ENCODE assay signal across 17 mouse cellular contexts in genomic region chr7:99174006-99174405, GRCm38 (mm10). TPM values are rescaled to one million over a fixed set of nuclear protein-coding genes. Genes with fewer than 3 reads are reported as not detected.
DNase-seq lines count a peak whose midpoint lies in the region; ATAC-seq lines count a peak whose summit lies in the region.
"Had no signal": no experiment of that assay in that cellular context is flagged by ENCODE, and none has a peak within 500 bp of the region (broad histone marks: within the 10 kb centered on the region; RNA-seq: fewer than 3 reads in every experiment).

No protein-coding gene starts in this region.

- intact Hi-C loops in left cerebral cortex, postnatal 4 days (cut with DNase I) = no loop called here

- DNase-seq in cerebellum, postnatal 10 days = peak; percentile 49 to 56
- no peak for DNase-seq in cerebellum, postnatal 25 days
- DNase-seq in left cerebral cortex, postnatal 4 days = peak; percentile 15
- no peak for DNase-seq in left cerebral cortex, adult 8-10 months (ENCODE audit: low spot score in 2 of 2)
- peak; percentile 3 to 16 for DNase-seq in lung, postnatal 4 days
- no peak for DNase-seq in lung, postnatal 36 days
- DNase-seq in forebrain, embryonic 14.5 days (ENCODE audit: low spot score) = no peak
- DNase-seq: adrenal gland, postnatal 10 days; cerebellum, adult 2 months; forebrain, postnatal 0 days; gastrocnemius, postnatal 14 days; heart, postnatal 36 days had no signal

- WGBS in forebrain, embryonic 14.5 days = 80% methylated on average over 4 of the region's 4 CpGs

- H3K4me1 ChIP-seq in forebrain, embryonic 14.5 days (ENCODE audit: control insufficient read depth, insufficient read depth, low read length) = no peaks in the 10 kb centered on the region
- H3K4me1 ChIP-seq: forebrain, embryonic 12.5 days; hindbrain, embryonic 12.5 days had no signal

- no peak overlapping the region for H3K27ac ChIP-seq in forebrain, embryonic 14.5 days (ENCODE audit: low read depth, low read length)
- H3K27ac ChIP-seq: embryonic facial prominence, embryonic 13.5 days; forebrain, embryonic 12.5 days; heart, embryonic 13.5 days; hindbrain, embryonic 12.5 days had no signal

- no peak for ATAC-seq in forebrain, embryonic 14.5 days
- ATAC-seq: forebrain, postnatal 0 days; hindbrain, embryonic 16.5 days had no signal

- H3K9me3 ChIP-seq in forebrain, embryonic 14.5 days (replicated peaks; ENCODE audit: control insufficient read depth, low read length) = no peaks in the 10 kb centered on the region
- H3K9me3 ChIP-seq: embryonic facial prominence, embryonic 13.5 days; forebrain, embryonic 12.5 days; heart, embryonic 13.5 days; hindbrain, embryonic 12.5 days had no signal

- no peak overlapping the region for H3K4me2 ChIP-seq in forebrain, embryonic 14.5 days (ENCODE audit: low read length)
- H3K4me2 ChIP-seq: embryonic facial prominence, embryonic 13.5 days; forebrain, embryonic 12.5 days; heart, embryonic 13.5 days; hindbrain, embryonic 12.5 days had no signal

- H3K36me3 ChIP-seq in forebrain, embryonic 14.5 days (ENCODE audit: control insufficient read depth, insufficient read depth, low read length) = no peaks in the 10 kb centered on the region
- H3K36me3 ChIP-seq: embryonic facial prominence, embryonic 13.5 days; forebrain, embryonic 12.5 days; heart, embryonic 13.5 days; hindbrain, embryonic 12.5 days had no signal

- no peaks in the 10 kb centered on the region for H3K27me3 ChIP-seq in forebrain, embryonic 14.5 days (replicated peaks; ENCODE audit: control insufficient read depth, insufficient read depth, low read length)
- H3K27me3 ChIP-seq: embryonic facial prominence, embryonic 13.5 days; forebrain, embryonic 12.5 days; hindbrain, embryonic 12.5 days had no signal

- no peak overlapping the region for H3K9ac ChIP-seq in forebrain, embryonic 14.5 days (ENCODE audit: low read length)
- H3K9ac ChIP-seq: embryonic facial prominence, embryonic 13.5 days; forebrain, embryonic 12.5 days; forebrain, postnatal 0 days; heart, embryonic 13.5 days; hindbrain, embryonic 12.5 days had no signal

- H3K4me3 ChIP-seq in forebrain, embryonic 14.5 days (ENCODE audit: low read depth, low read length) = no peak overlapping the region
- H3K4me3 ChIP-seq: embryonic facial prominence, embryonic 13.5 days; forebrain, embryonic 12.5 days; heart, embryonic 13.5 days; hindbrain, embryonic 12.5 days had no signal

RNA-seq across cellular contexts. Expression of gene Dgat2, which starts 8.5 kb away (rescaled TPM):
- 10 to 100 TPM; 31.9 to 37.2 TPM for total RNA-seq in left cerebral cortex, postnatal 4 days (2021)
- 10 to 100 TPM; 78.4 to 92.7 (median 82.3) TPM for total RNA-seq in left cerebral cortex, adult 8-10 months (2022)
- 11.9 and 14.9 TPM in 2 replicates for polyA plus RNA-seq in forebrain, embryonic 14.5 days (2014; fragmentation: Nextera tagmentation; extraction: Ambion mirVana)

RNA-seq across cellular contexts. Expression of gene Uvrag, which starts 33.1 kb away (rescaled TPM):
- 10 to 100 TPM; 36.3 to 37.4 TPM for total RNA-seq in left cerebral cortex, postnatal 4 days (2021)
- 10 to 100 TPM; 53.5 to 64.9 (median 54.4) TPM for total RNA-seq in left cerebral cortex, adult 8-10 months (2022)
- 12.2 and 13.2 TPM in 2 replicates for polyA plus RNA-seq in forebrain, embryonic 14.5 days (2014; fragmentation: Nextera tagmentation; extraction: Ambion mirVana)

Comparison
In these comparisons a context has a peak if more than half of its experiments do, and no peak if none do; other contexts are left out.
1. DNase-seq: peak in cerebellum, postnatal 10 days (2 of 2), left cerebral cortex, postnatal 4 days (single experiment) and lung, postnatal 4 days (2 of 2); none in cerebellum, postnatal 25 days (0 of 2), left cerebral cortex, adult 8-10 months (0 of 2), lung, postnatal 36 days (single experiment) and forebrain, embryonic 14.5 days (single experiment).